Mouse (Mus musculus) olfactory bulb, adult 2 months (tissue): ENCODE results near the gene Rnf181.

ENCODE experiments used
- CTCF ChIP-seq: fragments of 200-500 bp; IDR thresholded peaks from 2 replicates; pipeline ENCODE4 v1.5.1; 2012; ENCODE audit warnings: low read depth, mild to moderate bottlenecking, low read length, moderate library complexity; ENCODE audit not compliant: insufficient read depth
- POLR2A ChIP-seq: fragments of 200-500 bp; IDR thresholded peaks from 2 replicates; pipeline ENCODE4 v1.6.1; 2012; ENCODE audit warnings: mild to moderate bottlenecking, low read depth, low read length, moderate library complexity; ENCODE audit not compliant: insufficient read depth

DNA sequence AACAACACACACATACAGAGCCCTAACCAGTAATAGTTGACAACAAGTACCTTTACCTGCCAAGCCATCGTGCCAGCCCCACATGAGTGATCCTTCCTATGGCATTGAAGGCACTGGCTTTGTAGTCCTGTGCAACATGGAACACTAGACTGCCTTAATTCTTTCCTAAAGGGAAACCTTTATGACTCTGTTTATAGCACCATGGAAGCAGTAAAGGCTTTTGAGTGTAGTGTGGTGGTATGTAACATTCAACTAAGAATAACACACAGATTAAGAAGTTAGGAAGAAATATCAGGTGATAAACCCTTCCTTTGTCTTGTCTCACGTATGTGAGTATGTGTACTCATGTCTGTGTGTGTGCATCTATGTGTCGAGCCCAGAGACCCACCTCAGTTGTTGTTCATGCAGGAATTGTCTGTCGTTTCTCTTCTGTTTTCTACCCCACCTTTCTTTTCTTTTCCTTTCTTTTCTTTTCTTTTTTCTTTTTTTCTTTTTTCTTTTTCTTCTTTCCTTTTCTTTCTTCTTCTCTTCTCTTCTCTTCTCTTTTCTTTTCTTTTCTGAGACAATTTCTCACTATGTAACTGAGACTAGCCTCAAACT lies at the start of gene Rnf181:
- TF ChIP-seq POLR2A (no peak), CTCF (no peak)
